Mouse (Mus musculus) thymus, adult 2 months (tissue): ENCODE measurements around the gene Gm2000. TPM values are rescaled to one million over a fixed set of nuclear protein-coding genes. Genes with fewer than 3 reads are reported as not detected.

ENCODE experiments used
- DNase-seq: peaks from one replicate; pipeline ENCODE4 v3.0.0; 2021
- H3K27ac ChIP-seq: fragments of 200-500 bp; 2 replicates; pipeline ENCODE4 v1.5.1; 2012; ENCODE audit warnings: low read length, control low read depth; ENCODE audit not compliant: control insufficient read depth, insufficient read depth
- H3K27me3 ChIP-seq: fragments of 200-500 bp; 2 replicates; pipeline ENCODE4 v1.6.1; 2012; ENCODE audit warnings: mild to moderate bottlenecking, low read length, moderate library complexity, mixed read lengths; ENCODE audit not compliant: control insufficient read depth, insufficient read depth
- H3K36me3 ChIP-seq: fragments of 200-500 bp; 2 replicates; pipeline ENCODE4 v1.6.1; 2012; ENCODE audit warnings: mild to moderate bottlenecking, low read length, moderate library complexity; ENCODE audit not compliant: control insufficient read depth, insufficient read depth
- H3K4me1 ChIP-seq: fragments of 200-500 bp; replicated peaks from 2 replicates; pipeline ENCODE4 v1.6.1; 2012; ENCODE audit warnings: low read length; ENCODE audit not compliant: control insufficient read depth, insufficient read depth
- H3K4me3 ChIP-seq: fragments of 200-500 bp; 2 replicates; pipeline ENCODE4 v1.5.1; 2012; ENCODE audit warnings: mild to moderate bottlenecking, low read length, control low read depth, moderate library complexity; ENCODE audit not compliant: control insufficient read depth, insufficient read depth
- CTCF ChIP-seq: fragments of 200-500 bp; IDR thresholded peaks from 2 replicates; pipeline ENCODE4 v1.5.1; 2012; ENCODE audit warnings: mild to moderate bottlenecking, control low read depth, low read length, moderate library complexity, borderline replicate concordance; ENCODE audit not compliant: control insufficient read depth, poor library complexity, insufficient read depth; ENCODE audit errors: extremely low read depth
- POLR2A ChIP-seq: fragments of 200-500 bp; IDR thresholded peaks from 2 replicates; pipeline ENCODE4 v1.6.1; 2012; ENCODE audit warnings: mild to moderate bottlenecking, low read length, control low read depth, moderate library complexity; ENCODE audit not compliant: control insufficient read depth, poor library complexity, insufficient read depth; ENCODE audit errors: extremely low read depth
- WGBS: fragments of 180-500 bp; shearing (Covaris S2); methylation state at CpG from one replicate; pipeline ENCODE4 v1.1.7; 2018; 5-methylcytosine and 5-hydroxymethylcytosine counted together
- polyA plus RNA-seq: library from polyadenylated mRNA; depleted of rRNA; stranded (reverse); fragments of >200 nt; gene quantifications from 2 replicates; pipeline ENCODE4 v1.2.3, GENCODE M21; 2012; rRNA removed

Gene Gm2000
- polyA plus RNA-seq, 1 experiment: 9.1 TPM

DNA sequence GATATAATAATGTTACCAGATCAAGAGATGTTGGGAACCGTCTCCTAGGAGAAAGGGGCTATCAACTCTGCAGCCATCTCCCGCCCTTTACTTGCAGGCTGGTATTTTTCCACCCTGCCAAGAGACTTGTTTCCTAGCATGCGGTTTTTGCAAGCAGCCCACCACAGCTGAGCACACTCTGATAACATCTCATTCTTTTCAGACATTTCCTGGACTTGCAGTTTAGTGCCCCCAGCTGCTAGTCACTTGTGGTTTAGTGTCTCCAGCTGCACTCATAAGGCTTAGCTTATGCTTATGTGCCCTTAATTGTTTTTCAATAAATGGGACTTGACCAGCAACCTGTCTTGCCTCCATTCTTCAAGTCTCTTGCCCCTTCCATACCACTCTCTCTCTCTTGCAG lies 42.2 kb downstream of the Gm2000 start:
- Histone ChIP-seq H3K27ac (peak overlapping the region; percentile 99), H3K4me3 (peak overlapping the region; percentile 27; the same call in 1 of the 2 replicates), H3K36me3 (no peaks in the 10 kb centered on the region), H3K27me3 (no peaks in the 10 kb centered on the region), H3K4me1 (peaks cover 31% of the 10 kb centered on the region)
- WGBS: 2% methylated on average over 3 of the region's 3 CpGs
- peak; percentile 77 for DNase-seq
- TF ChIP-seq POLR2A (no peak), CTCF (no peak)

DNA sequence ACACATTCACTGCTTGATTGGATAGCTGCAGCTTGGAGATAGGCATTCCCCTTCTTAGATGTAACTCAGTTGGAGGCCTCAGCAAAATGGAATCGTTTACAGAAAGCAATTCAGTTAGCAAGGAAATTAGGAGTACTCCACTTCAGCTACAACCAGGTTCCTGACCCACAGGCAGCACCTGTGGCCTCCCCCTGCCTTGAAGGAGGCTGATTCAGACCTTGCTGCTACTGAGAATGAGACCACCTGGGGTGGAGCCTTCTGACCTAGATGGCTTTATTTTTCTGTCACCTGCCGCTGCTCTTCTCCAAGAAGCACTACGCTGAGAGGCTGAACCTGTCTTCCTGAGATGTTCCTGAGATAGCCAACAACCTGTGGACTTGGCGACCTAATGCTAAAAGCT lies 42.7 kb downstream of the Gm2000 start:
- H3K36me3 ChIP-seq: no peaks in the 10 kb centered on the region
- peak; percentile 78 for DNase-seq
- no peaks in the 10 kb centered on the region for H3K27me3 ChIP-seq
- H3K4me3 ChIP-seq: no peak overlapping the region
- 8% methylated on average over 4 of the region's 4 CpGs for WGBS
- peaks cover 25% of the 10 kb centered on the region for H3K4me1 ChIP-seq
- peak overlapping the region; percentile 99 for H3K27ac ChIP-seq
- TF ChIP-seq POLR2A (0 out of 2 replicates have a peak, but pooled peaks have one; percentile 39), CTCF (no peak)

Other genes starting within 250 kb of the Gm2000 start
- 0.18 and 0.23 TPM in 2 replicates for gene Fam163a, start 161.0 kb upstream of the Gm2000 start, polyA plus RNA-seq
- 24.0 and 33.0 TPM in 2 replicates for gene Tdrd5, start 62.4 kb upstream of the Gm2000 start, polyA plus RNA-seq
- 3.3 and 3.7 TPM in 2 replicates for gene Nphs2, start 55.3 kb upstream of the Gm2000 start, polyA plus RNA-seq
- gene Axdnd1, start 55.1 kb downstream of the Gm2000 start, polyA plus RNA-seq: 2.4 and 3.2 TPM in 2 replicates
- gene Soat1, start 108.3 kb downstream of the Gm2000 start, polyA plus RNA-seq: 103 and 119 TPM in 2 replicates
- gene Gm10031, start 158.0 kb downstream of the Gm2000 start, polyA plus RNA-seq: 33.7 and 36.5 TPM in 2 replicates
- gene Abl2, start 192.7 kb downstream of the Gm2000 start, polyA plus RNA-seq: 18.7 and 19.9 TPM in 2 replicates